Mouse (Mus musculus) kidney, postnatal 4 days (tissue): ENCODE measurements at regions not wholly inside any gene's neighbourhood (a gene's known extent, or its start where the extent isn't known, plus 50 kb on each side); places are given as distances from the start of the nearest gene placed in this dataset.
A peak's percentile ranks its signal among the peaks of the same experiment; 100 is the strongest.

Experiments
- DNase-seq, 2 experiments: peaks; one replicate each; pipeline ENCODE4 v3.0.0; 2021; ENCODE audit warnings: mixed read lengths in 2 of 2

DNA sequence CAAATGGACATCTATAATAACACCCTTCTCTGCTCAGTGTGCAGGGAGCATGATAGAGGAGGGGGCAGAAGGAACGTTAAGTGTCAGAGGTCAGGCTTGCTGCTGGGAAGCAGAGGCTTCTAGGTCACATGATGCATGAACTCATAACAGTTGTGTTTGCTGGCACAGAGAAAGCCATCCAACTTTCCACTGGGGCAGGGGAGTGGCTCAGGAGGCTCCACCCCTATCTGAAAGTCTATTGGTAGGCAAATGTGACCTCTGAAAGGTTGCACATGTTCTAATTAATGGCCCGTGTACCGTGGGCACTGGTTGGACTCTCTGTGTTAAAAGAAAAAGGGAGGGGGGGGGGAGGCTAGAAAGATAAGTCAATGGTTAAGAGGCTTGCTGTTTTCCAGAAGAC, 224.6 kb downstream of the Slc16a7 start:
- DNase-seq, result no peak

DNA sequence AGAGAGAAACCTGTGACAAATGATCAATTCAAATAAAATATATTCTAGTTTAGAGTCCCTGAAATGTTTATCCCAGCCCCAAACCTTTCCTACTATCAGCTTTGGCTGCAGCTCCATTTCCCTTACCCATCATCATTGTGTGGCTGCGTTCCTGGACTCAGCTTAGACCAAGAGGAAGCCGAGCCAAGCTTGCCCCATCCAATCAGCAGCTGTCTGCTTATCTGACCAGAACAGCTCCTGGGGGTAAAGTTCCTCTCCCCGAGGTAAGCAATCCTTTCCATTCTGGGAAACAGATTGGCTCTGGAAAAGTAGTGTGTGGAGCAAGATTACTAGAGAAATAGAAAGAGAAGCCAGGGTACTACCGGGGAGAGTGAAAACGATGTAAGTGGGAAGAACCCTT, 228.2 kb downstream of the Slc16a7 start:
- DNase-seq, result no peak

DNA sequence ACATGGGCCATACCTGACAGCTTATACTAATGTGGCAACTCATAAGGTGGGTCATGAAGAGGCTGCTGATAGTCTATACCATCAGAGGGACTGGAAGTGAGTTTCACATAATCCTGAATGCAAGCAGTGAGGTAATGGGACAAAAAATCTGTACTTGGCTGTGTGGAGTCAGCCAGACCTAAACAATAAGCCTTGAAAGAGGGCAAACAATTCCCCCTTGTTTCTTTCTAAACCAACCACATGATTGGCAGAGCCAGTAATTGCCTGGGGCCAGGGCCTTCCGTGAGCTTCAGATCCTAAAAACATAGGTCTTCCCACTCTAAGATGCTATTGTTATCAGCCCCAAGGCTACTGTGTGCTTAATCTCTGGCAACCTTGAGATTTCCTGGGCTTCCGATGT, 240.5 kb downstream of the Slc16a7 start:
- no peak for DNase-seq

DNA sequence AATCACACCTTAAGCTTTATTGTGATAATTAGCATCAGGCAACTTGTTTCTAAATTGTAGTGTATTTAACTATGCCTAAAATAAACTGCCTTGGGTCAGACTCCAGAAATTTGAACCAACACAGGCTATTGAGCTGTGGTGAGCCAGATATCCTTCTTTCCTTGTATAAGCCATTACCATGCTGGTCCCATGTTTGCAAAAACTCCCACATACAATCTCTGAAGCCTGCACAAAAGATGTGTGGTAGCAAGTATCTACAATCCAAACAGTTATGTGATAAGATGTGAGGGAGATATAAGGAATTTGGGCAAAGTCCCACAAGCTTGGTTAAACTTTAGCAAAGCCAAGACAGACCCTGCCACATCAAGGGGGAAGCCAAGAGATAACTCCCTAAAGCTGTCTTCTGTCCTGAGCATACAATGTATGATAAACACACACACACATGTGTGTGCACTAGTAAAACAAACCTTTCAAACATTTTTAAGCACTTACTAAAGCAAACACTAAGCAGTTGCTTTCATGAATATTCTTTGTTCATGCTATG, 242.0 kb downstream of the Slc16a7 start:
- no peak for DNase-seq

DNA sequence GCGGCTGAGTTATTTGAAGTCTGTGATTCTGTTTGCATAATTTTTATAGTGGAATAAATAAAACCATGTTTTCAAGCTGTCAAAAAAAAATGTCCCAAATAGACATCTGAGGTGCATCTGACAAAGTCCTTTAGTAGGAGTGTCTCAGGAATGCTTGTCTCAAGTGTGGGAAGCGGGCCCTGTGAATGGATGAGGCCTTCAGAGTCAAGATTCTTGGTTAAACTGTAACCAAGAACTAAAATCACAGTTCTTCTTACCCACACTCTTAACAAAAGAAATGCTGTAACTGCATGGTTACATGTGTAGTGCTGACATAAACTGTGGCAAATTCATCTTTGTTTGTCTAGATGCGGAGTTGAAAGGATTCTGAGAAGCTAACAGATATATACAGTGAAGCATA, 242.9 kb downstream of the Slc16a7 start:
- peak in 1 of 2 experiments; percentile 7 for DNase-seq

DNA sequence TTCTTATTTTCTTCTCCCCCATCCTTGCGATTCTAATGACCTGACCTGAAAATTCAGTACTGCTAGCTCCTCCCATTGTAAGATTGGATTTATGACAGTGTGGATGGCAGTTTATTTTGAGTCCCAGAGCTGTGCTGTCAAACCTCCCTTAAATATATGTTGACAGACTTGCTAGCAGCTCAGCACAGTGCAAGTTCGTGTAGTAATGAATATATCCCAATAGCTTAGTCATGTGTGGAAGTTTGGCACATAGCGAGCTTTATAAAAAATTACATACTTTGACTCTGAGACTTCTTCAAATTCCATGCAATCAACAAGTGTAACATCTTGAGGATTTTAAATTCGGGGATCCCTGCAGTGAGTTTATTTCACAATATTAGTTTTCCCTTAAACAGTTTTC, 243.5 kb downstream of the Slc16a7 start:
- DNase-seq, result no peak

DNA sequence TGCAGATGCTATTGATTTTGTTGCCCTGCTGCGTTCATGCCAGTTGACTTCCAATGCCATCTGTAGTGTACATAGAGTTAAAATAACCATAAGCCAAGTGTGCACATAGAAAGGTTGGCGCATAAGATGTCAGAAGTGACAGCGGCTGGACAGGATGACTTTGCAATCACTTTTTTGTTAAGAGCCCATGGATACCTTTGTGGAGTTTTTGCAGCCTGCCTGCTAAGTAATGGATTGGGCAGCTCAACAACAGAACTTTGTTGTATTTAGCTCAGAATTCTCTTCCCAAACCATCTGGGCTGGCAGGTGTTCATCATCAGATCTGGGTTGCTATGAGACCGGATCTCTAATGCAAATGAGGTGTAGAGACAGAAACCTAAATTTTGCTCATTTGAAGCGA, 267.5 kb downstream of the Slc16a7 start:
- DNase-seq, result no peak

DNA sequence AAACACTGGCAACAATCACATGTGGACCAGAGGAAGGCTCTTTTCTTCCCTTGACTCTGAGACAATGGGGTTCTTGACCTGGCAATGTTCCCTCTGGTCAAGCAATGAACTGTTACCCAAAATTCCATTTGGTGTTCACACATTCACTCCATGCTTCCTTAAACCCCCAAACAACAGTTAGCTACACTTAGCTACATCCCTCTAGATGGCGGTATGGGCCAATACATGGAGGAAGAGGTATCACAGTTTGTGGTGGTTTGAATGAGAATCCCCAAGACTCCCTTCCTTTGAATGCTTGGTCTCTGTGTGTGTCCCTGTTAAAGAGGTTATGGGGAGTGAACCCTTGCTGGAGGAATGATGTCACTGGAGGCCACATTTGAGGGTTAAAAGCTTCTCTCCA, 274.9 kb downstream of the Slc16a7 start:
- DNase-seq, result peak; percentile 5 to 18

DNA sequence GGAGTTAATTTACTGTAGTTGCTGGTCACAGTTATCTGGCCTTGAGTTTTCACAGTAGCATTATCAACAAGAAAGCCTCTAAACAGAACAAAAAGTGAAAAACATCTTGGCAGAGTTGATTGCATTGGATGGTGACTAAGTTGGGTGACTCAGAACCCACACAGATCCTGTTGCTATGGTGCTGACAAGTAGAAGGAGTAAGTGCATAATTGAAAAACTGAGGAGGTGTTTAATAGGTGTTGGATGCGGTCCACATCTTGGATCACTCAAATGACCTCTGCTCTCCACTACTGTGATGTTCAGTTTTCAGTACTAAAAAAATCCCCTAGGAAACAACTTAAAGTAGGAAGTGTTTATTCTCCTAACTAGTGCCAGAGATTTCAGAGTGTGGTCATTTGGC, 280.3 kb downstream of the Slc16a7 start:
- no peak for DNase-seq

DNA sequence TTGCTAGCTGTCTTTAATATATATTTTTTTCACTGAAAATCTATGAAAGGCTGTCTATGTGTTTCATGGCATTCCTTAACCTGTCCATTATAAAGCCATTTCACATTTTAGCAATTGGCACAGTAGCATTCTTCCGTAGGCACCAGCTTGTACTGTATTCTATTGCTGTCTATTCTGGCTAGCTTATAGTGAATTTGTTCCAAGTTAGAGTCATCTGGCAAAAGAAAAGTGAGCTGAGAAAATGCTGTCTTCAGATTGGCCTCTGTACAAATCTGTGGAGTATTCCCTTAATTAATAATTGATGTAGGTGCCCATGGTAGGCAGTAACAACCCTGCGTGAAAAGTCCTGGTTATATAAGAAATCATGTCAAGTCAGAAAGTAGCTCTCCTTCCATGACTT, 304.3 kb downstream of the Slc16a7 start:
- DNase-seq, result no peak

DNA sequence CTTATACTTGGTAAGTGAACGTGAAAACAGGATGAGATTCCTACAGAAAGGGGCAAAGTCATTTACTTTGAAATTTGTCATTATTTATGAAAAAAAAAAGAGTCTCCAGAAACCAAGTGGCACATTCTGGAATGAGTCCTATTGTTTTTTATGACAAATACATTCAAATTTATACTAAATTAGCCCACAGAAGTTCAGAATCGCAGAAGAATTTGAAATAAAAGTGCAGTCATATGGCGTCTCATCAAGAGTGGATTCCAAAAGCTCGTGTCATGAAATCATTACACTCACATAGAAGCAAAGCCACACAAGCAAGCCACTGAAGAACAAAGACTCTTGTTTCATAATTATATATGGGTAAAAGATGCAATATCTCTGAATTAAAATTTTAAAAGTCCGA, 316.9 kb downstream of the Slc16a7 start:
- DNase-seq, result no peak

DNA sequence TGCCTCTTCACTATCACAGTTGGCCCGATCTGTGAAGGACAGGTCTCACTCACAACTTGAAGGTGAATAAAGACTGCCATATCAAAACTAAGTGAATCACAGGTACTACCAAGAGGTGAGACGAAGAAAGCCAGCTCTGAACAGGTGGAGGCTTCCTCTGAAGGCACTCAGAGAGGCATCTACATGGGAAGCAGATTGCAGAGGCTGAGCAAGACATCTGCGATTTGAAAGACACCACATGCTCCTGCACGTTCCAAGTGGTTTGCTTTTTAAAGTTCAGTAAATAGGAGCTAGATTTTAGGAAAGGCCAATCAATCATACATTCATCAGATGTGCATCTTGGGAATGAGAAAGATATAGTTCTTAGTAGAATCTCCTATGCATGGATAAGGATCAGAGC, 319.0 kb downstream of the Slc16a7 start:
- DNase-seq, result no peak

DNA sequence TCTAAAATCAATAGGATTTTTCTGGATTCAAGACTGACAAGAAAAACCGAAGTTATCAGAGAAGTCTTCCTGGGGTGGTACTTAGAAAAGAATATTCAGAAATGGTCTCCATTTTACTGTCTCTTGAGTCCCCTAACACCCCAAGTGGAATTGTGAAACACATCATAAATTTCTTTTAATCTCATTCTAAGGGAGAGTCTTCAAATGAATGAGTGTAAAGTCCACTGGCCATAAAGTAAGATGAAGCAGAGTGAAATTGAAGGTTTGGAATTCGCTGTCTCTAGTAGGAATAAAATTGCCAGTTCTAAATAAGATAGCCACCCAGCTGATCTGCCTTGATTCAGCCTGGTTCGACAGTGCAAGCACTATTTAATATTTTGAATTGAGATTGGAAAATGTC, 350.0 kb downstream of the Slc16a7 start:
- no peak for DNase-seq

DNA sequence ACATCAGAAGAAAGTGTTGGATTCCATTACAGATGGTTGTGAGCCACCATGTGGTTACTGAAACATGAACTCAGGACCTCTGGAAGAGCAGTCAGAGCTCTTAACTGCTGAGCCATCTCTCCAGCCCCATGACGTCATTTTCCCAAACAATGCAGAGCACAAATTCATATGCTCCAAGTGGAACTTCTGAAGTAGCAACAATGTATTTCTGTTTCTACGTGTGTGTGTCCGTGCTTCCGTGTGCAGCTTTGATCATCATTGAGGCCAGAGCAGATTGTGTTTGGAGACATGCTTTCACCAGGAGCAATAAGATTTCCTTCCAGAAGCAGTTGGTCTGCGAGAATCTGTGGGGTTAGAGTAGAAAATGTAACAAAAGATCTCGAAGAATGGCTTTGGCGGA, 353.6 kb downstream of the Slc16a7 start:
- DNase-seq, result no peak

DNA sequence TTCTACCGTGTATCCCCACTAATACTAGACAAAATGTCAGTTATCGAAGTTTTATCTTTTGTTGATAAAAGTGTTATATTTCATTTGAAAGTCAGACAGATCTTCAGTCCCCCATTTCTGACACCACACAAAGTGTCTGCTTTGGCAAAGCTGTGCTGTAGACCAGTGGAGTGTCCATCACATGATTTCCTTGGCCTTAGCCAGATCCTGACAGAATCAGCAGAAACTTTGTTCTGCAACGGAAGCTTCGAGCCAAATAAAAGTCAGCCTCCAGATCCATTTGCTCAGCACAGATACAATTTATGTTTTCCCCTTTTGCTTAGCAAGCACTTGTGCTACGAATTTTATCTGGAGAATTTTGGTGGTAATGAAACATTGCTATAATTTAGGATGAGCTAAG, 360.9 kb downstream of the Slc16a7 start:
- DNase-seq, result peak; percentile 8 to 21

DNA sequence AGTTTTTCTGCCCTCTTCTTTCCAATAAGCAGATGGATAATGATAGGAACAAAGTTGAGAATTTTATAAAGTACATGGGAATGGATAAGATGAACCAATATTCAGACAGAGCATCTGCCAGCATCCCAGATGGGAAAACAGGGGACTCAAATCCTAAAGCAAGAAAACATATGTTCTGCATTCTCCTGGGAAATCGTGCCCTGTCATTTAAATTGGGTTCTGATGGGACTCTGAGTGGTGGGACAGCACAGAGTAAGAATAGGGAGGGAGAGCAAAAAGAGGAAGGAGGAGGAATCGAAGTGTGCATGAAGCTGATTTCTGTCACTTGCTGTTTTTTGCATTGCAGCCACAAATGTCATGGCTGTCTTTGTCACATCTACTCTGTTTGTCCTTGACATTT, 362.4 kb downstream of the Slc16a7 start:
- no peak for DNase-seq
